Mouse (Mus musculus): ENCODE data around the gene Ddc. TPM values are rescaled to one million over a fixed set of nuclear protein-coding genes. Genes with fewer than 3 reads are reported as not detected.

The Ddc gene
- polyA plus RNA-seq, 1 experiment from 2014 or later, result 9.3 TPM

GRCm38 (mm10) chr11:11811906-11812480, 86.0 kb downstream of the Ddc start:
- peak overlapping the region; percentile 51; the same call in 1 of the 2 replicates for H3K27ac ChIP-seq
- 4% methylated on average over 9 of the region's 9 CpGs for WGBS (ENCODE audit: insufficient replicate concordance)
- peaks cover 76% of the 10 kb centered on the region for H3K4me1 ChIP-seq
- no peak overlapping the region for H3K9ac ChIP-seq
- H3K36me3 ChIP-seq, result peaks cover 2% of the 10 kb centered on the region; the same call in 1 of the 2 replicates
- H3K27me3 ChIP-seq (replicated peaks), result 0 out of 2 replicates have a peak, but pooled peaks cover 7% of the 10 kb centered on the region
- ATAC-seq, result peak; percentile 55
- no peaks in the 10 kb centered on the region for H3K9me3 ChIP-seq (replicated peaks)
- H3K4me3 ChIP-seq, result no peak overlapping the region; the same call in 1 of the 2 replicates
- peak overlapping the region; percentile 42 for H3K4me2 ChIP-seq

GRCm38 (mm10) chr11:11809404-11810175, 88.4 kb downstream of the Ddc start:
- Histone ChIP-seq H3K4me2 (peak overlapping the region; percentile 94), H3K36me3 (peaks cover 25% of the 10 kb centered on the region), H3K4me1 (peaks cover 72% of the 10 kb centered on the region), H3K27me3 (replicated peaks) (0 out of 2 replicates have a peak, but pooled peaks cover 7% of the 10 kb centered on the region), H3K9ac (peak overlapping the region; percentile 90), H3K9me3 (replicated peaks) (no peaks in the 10 kb centered on the region), H3K27ac (peak overlapping the region; percentile 96), H3K4me3 (peak overlapping the region; percentile 77)
- 15% methylated on average over 11 of the region's 11 CpGs for WGBS (ENCODE audit: insufficient replicate concordance)
- ATAC-seq, result peak; percentile 1

- Histone ChIP-seq H3K9ac (peak within 1 kb of the TSS; percentile 90), H3K4me2 (peak within 1 kb of the TSS; percentile 94), H3K36me3 (peaks cover 32% of the 10 kb centered on the region), H3K9me3 (replicated peaks) (no peaks in the 10 kb centered on the region), H3K27me3 (replicated peaks) (0 out of 2 replicates have a peak, but pooled peaks cover 7% of the 10 kb centered on the region), H3K4me1 (peaks cover 69% of the 10 kb centered on the region), H3K4me3 (peak within 1 kb of the TSS; percentile 77), H3K27ac (peak within 1 kb of the TSS; percentile 96)
- under 1% methylated on average over 53 of the region's 53 CpGs for WGBS (ENCODE audit: insufficient replicate concordance)
- peak; percentile 93 for ATAC-seq
Observed at GRCm38 (mm10) chr11:11808820-11809403, 89.0 kb downstream of the Ddc start, which contains the start of gene Fignl1. Fignl1 (minus strand) TSS chr11:11808962.

- WGBS (ENCODE audit: insufficient replicate concordance), result 5% methylated on average over 25 of the region's 25 CpGs
- peaks cover 64% of the 10 kb centered on the region for H3K4me1 ChIP-seq
Observed at GRCm38 (mm10) chr11:11808035-11808819, 89.7 kb downstream of the Ddc start.

GRCm38 (mm10) chr11:11805951-11806350, 92.0 kb downstream of the Ddc start:
- ATAC-seq, result no peak
- no peaks in the 10 kb centered on the region for H3K27me3 ChIP-seq (replicated peaks)
- no peaks in the 10 kb centered on the region for H3K9me3 ChIP-seq (replicated peaks)
- H3K36me3 ChIP-seq, result peaks cover 60% of the 10 kb centered on the region
- no peak overlapping the region for H3K4me3 ChIP-seq
- no peak overlapping the region for H3K27ac ChIP-seq
- H3K4me1 ChIP-seq, result peaks cover 63% of the 10 kb centered on the region
- no peak overlapping the region for H3K9ac ChIP-seq
- 75% methylated on average over 4 of the region's 4 CpGs for WGBS (ENCODE audit: insufficient replicate concordance)
- peak overlapping the region; percentile 94; the same call in 1 of the 2 replicates for H3K4me2 ChIP-seq

More at GRCm38 (mm10) chr11:11808035-11808819, 89.7 kb downstream of the Ddc start:
- H3K9me3 ChIP-seq (replicated peaks), result no peaks in the 10 kb centered on the region
- peak overlapping the region; percentile 77 for H3K4me3 ChIP-seq
- H3K27ac ChIP-seq, result peak overlapping the region; percentile 96
- peak; percentile 75 for ATAC-seq
- peak overlapping the region; percentile 90 for H3K9ac ChIP-seq
- 0 out of 2 replicates have a peak, but pooled peaks cover 6% of the 10 kb centered on the region for H3K27me3 ChIP-seq (replicated peaks)
- peak overlapping the region; percentile 94 for H3K4me2 ChIP-seq
- peaks cover 39% of the 10 kb centered on the region for H3K36me3 ChIP-seq

GRCm38 (mm10) chr11:11804421-11804820, 93.5 kb downstream of the Ddc start:
- Histone ChIP-seq H3K9ac (no peak overlapping the region), H3K9me3 (replicated peaks) (no peaks in the 10 kb centered on the region), H3K4me1 (peaks cover 53% of the 10 kb centered on the region), H3K4me2 (no peak overlapping the region), H3K27me3 (replicated peaks) (no peaks in the 10 kb centered on the region), H3K27ac (no peak overlapping the region), H3K36me3 (peaks cover 75% of the 10 kb centered on the region), H3K4me3 (no peak overlapping the region)
- WGBS (ENCODE audit: insufficient replicate concordance), result 82% methylated on average over 5 of the region's 5 CpGs
- no peak for ATAC-seq

GRCm38 (mm10) chr11:11801067-11801466, 96.9 kb downstream of the Ddc start:
- H3K36me3 ChIP-seq, result peaks cover 98% of the 10 kb centered on the region
- H3K4me1 ChIP-seq, result peaks cover 38% of the 10 kb centered on the region
- H3K9ac ChIP-seq, result 0 out of 2 replicates have a peak overlapping the region, but pooled peaks have one; percentile 40
- no peaks in the 10 kb centered on the region for H3K9me3 ChIP-seq (replicated peaks)
- ATAC-seq, result 0 out of 2 replicates have a peak, but pooled peaks have one; percentile 43
- H3K4me3 ChIP-seq, result peak overlapping the region; percentile 10; the same call in 1 of the 2 replicates
- no peaks in the 10 kb centered on the region for H3K27me3 ChIP-seq (replicated peaks)
- peak overlapping the region; percentile 38 for H3K4me2 ChIP-seq
- WGBS (ENCODE audit: insufficient replicate concordance), result 65% methylated on average over 9 of the region's 9 CpGs
- 0 out of 2 replicates have a peak overlapping the region, but pooled peaks have one; percentile 41 for H3K27ac ChIP-seq

GRCm38 (mm10) chr11:11800304-11800703, 97.6 kb downstream of the Ddc start:
- peaks cover 32% of the 10 kb centered on the region for H3K4me1 ChIP-seq
- H3K9ac ChIP-seq, result no peak overlapping the region
- no peak overlapping the region for H3K27ac ChIP-seq
- no peaks in the 10 kb centered on the region for H3K27me3 ChIP-seq (replicated peaks)
- no peak overlapping the region for H3K4me3 ChIP-seq
- H3K36me3 ChIP-seq, result peaks cover 98% of the 10 kb centered on the region
- no peak for ATAC-seq
- no peaks in the 10 kb centered on the region for H3K9me3 ChIP-seq (replicated peaks)
- WGBS (ENCODE audit: insufficient replicate concordance), result 85% methylated on average over 3 of the region's 3 CpGs
- H3K4me2 ChIP-seq, result no peak overlapping the region

GRCm38 (mm10) chr11:11798690-11799089, 99.3 kb downstream of the Ddc start:
- no peak overlapping the region for H3K9ac ChIP-seq
- H3K4me1 ChIP-seq, result peaks cover 24% of the 10 kb centered on the region
- no peaks in the 10 kb centered on the region for H3K9me3 ChIP-seq (replicated peaks)
- no peak for ATAC-seq
- H3K4me2 ChIP-seq, result no peak overlapping the region
- no peak overlapping the region for H3K27ac ChIP-seq
- WGBS (ENCODE audit: insufficient replicate concordance), result 94% methylated on average over 1 of the region's 1 CpGs
- H3K4me3 ChIP-seq, result no peak overlapping the region
- peaks cover 82% of the 10 kb centered on the region for H3K36me3 ChIP-seq
- no peaks in the 10 kb centered on the region for H3K27me3 ChIP-seq (replicated peaks)

- H3K27ac ChIP-seq, result no peak overlapping the region
- no peaks in the 10 kb centered on the region for H3K9me3 ChIP-seq (replicated peaks)
- no peaks in the 10 kb centered on the region for H3K27me3 ChIP-seq (replicated peaks)
- no peak overlapping the region for H3K9ac ChIP-seq
- 79% methylated on average over 1 of the region's 1 CpGs for WGBS (ENCODE audit: insufficient replicate concordance)
- no peak for ATAC-seq
- no peaks in the 10 kb centered on the region for H3K4me1 ChIP-seq
- H3K4me2 ChIP-seq, result no peak overlapping the region
- peaks cover 44% of the 10 kb centered on the region for H3K36me3 ChIP-seq
- no peak overlapping the region for H3K4me3 ChIP-seq
Observed at GRCm38 (mm10) chr11:11794626-11795025, 103.3 kb downstream of the Ddc start.

GRCm38 (mm10) chr11:11788521-11788974, 109.4 kb downstream of the Ddc start:
- Histone ChIP-seq H3K27me3 (replicated peaks) (no peaks in the 10 kb centered on the region), H3K36me3 (no peaks in the 10 kb centered on the region), H3K9me3 (replicated peaks) (no peaks in the 10 kb centered on the region), H3K27ac (no peak overlapping the region), H3K4me1 (0 out of 2 replicates have a peak, but pooled peaks cover 3% of the 10 kb centered on the region), H3K4me3 (peak overlapping the region; percentile 20; the same call in 1 of the 2 replicates), H3K4me2 (peak overlapping the region; percentile 49), H3K9ac (0 out of 2 replicates have a peak overlapping the region, but pooled peaks have one; percentile 12)
- WGBS (ENCODE audit: insufficient replicate concordance), result 1% methylated on average over 8 of the region's 8 CpGs
- peak; percentile 89 for ATAC-seq

Measured in liver, embryonic 12.5 days (tissue).